Mouse (Mus musculus): Measurements from ENCODE around the gene Pcsk6. TPM values are rescaled to one million over a fixed set of nuclear protein-coding genes. Genes with fewer than 3 reads are reported as not detected.
"Not testable (repeated sequence)": the region's sequence is repeated elsewhere in the genome, so short reads cannot be mapped to it uniquely, and the experiment has no call there.

Gene Pcsk6
- polyA plus RNA-seq, 1 experiment = 63.6 TPM

- H3K27ac ChIP-seq (replicated peaks; ENCODE audit: low read depth, low read length) = peak overlapping the region; percentile 63
- no peak overlapping the region for H3K4me3 ChIP-seq (ENCODE audit: insufficient read depth, low read depth, low read length)
These were observed 41.1 kb downstream of the Pcsk6 start for GRCm38 (mm10) chr7:65902471-65903180.

GRCm38 (mm10) chr7:65903456-65903855 is 41.9 kb downstream of the Pcsk6 start:
- Histone ChIP-seq H3K4me3 (ENCODE audit: insufficient read depth, low read depth, low read length) (no peak overlapping the region), H3K27ac (replicated peaks; ENCODE audit: low read depth, low read length) (peak overlapping the region; percentile 29), H3K4me1 (ENCODE audit: control insufficient read depth, insufficient read depth, insufficient read length, low read length) (peaks cover 2% of the 10 kb centered on the region; the same call in 1 of the 2 replicates)

More at GRCm38 (mm10) chr7:65902471-65903180, 41.1 kb downstream of the Pcsk6 start:
- H3K4me1 ChIP-seq (ENCODE audit: control insufficient read depth, insufficient read depth, insufficient read length, low read length) = peaks cover 2% of the 10 kb centered on the region; the same call in 1 of the 2 replicates

- peaks cover 7% of the 10 kb centered on the region for H3K4me1 ChIP-seq (ENCODE audit: control insufficient read depth, insufficient read depth, insufficient read length, low read length)
- no peak overlapping the region for H3K27ac ChIP-seq (replicated peaks; ENCODE audit: low read depth, low read length)
- no peak overlapping the region for H3K4me3 ChIP-seq (ENCODE audit: insufficient read depth, low read depth, low read length)
These were observed 45.2 kb downstream of the Pcsk6 start for GRCm38 (mm10) chr7:65906528-65907272.

- Histone ChIP-seq H3K4me1 (ENCODE audit: control insufficient read depth, insufficient read depth, insufficient read length, low read length) (peaks cover 16% of the 10 kb centered on the region), H3K27ac (replicated peaks; ENCODE audit: low read depth, low read length) (peak overlapping the region; percentile 54), H3K4me3 (ENCODE audit: insufficient read depth, low read depth, low read length) (no peak overlapping the region)
These were observed 48.0 kb downstream of the Pcsk6 start for GRCm38 (mm10) chr7:65909343-65910127.

- H3K4me1 ChIP-seq (ENCODE audit: control insufficient read depth, insufficient read depth, insufficient read length, low read length) = peaks cover 24% of the 10 kb centered on the region
- peak overlapping the region; percentile 69 for H3K27ac ChIP-seq (replicated peaks; ENCODE audit: low read depth, low read length)
- H3K4me3 ChIP-seq (ENCODE audit: insufficient read depth, low read depth, low read length) = no peak overlapping the region
These were observed 51.6 kb downstream of the Pcsk6 start for GRCm38 (mm10) chr7:65913088-65913610.

GRCm38 (mm10) chr7:65914761-65915301 is 53.3 kb downstream of the Pcsk6 start:
- Histone ChIP-seq H3K4me3 (ENCODE audit: insufficient read depth, low read depth, low read length) (no peak overlapping the region), H3K27ac (replicated peaks; ENCODE audit: low read depth, low read length) (peak overlapping the region; percentile 76), H3K4me1 (ENCODE audit: control insufficient read depth, insufficient read depth, insufficient read length, low read length) (peaks cover 24% of the 10 kb centered on the region)

- peak overlapping the region; percentile 75 for H3K27ac ChIP-seq (replicated peaks; ENCODE audit: low read depth, low read length)
- no peak overlapping the region for H3K4me3 ChIP-seq (ENCODE audit: insufficient read depth, low read depth, low read length)
- peaks cover 21% of the 10 kb centered on the region for H3K4me1 ChIP-seq (ENCODE audit: control insufficient read depth, insufficient read depth, insufficient read length, low read length)
These were observed 54.3 kb downstream of the Pcsk6 start for GRCm38 (mm10) chr7:65915821-65916220.

- Histone ChIP-seq H3K4me3 (ENCODE audit: insufficient read depth, low read depth, low read length) (no peak overlapping the region), H3K4me1 (ENCODE audit: control insufficient read depth, insufficient read depth, insufficient read length, low read length) (peaks cover 19% of the 10 kb centered on the region), H3K27ac (replicated peaks; ENCODE audit: low read depth, low read length) (peak overlapping the region; percentile 75; the same call in 1 of the 2 replicates)
These were observed 55.0 kb downstream of the Pcsk6 start for GRCm38 (mm10) chr7:65916566-65916965.

- H3K4me3 ChIP-seq (ENCODE audit: insufficient read depth, low read depth, low read length) = no peak overlapping the region
- H3K4me1 ChIP-seq (ENCODE audit: control insufficient read depth, insufficient read depth, insufficient read length, low read length) = peaks cover 11% of the 10 kb centered on the region
- no peak overlapping the region for H3K27ac ChIP-seq (replicated peaks; ENCODE audit: low read depth, low read length)
These were observed 56.9 kb downstream of the Pcsk6 start for GRCm38 (mm10) chr7:65918431-65918830.

- Histone ChIP-seq H3K4me3 (ENCODE audit: insufficient read depth, low read depth, low read length) (no peak overlapping the region), H3K4me1 (ENCODE audit: control insufficient read depth, insufficient read depth, insufficient read length, low read length) (no peaks in the 10 kb centered on the region), H3K27ac (replicated peaks; ENCODE audit: low read depth, low read length) (no peak overlapping the region)
These were observed 67.9 kb downstream of the Pcsk6 start for GRCm38 (mm10) chr7:65929398-65929797.

- H3K27ac ChIP-seq (replicated peaks; ENCODE audit: low read depth, low read length) = no peak overlapping the region
- no peak overlapping the region for H3K4me3 ChIP-seq (ENCODE audit: insufficient read depth, low read depth, low read length)
- no peaks in the 10 kb centered on the region for H3K4me1 ChIP-seq (ENCODE audit: control insufficient read depth, insufficient read depth, insufficient read length, low read length)
These were observed 68.9 kb downstream of the Pcsk6 start for GRCm38 (mm10) chr7:65930478-65930877.

- not testable (repeated sequence) for H3K4me1 ChIP-seq (ENCODE audit: control insufficient read depth, insufficient read depth, insufficient read length, low read length); H3K27ac ChIP-seq (replicated peaks; ENCODE audit: low read depth, low read length); H3K4me3 ChIP-seq (ENCODE audit: insufficient read depth, low read depth, low read length)
These were observed 72.9 kb downstream of the Pcsk6 start for GRCm38 (mm10) chr7:65934238-65934970.

- Histone ChIP-seq H3K4me1 (ENCODE audit: control insufficient read depth, insufficient read depth, insufficient read length, low read length) (no peaks in the 10 kb centered on the region), H3K27ac (replicated peaks; ENCODE audit: low read depth, low read length) (no peak overlapping the region), H3K4me3 (ENCODE audit: insufficient read depth, low read depth, low read length) (no peak overlapping the region)
These were observed 73.7 kb downstream of the Pcsk6 start for GRCm38 (mm10) chr7:65935211-65935610.

GRCm38 (mm10) chr7:65940988-65941387 is 79.5 kb downstream of the Pcsk6 start:
- Histone ChIP-seq H3K4me3 (ENCODE audit: insufficient read depth, low read depth, low read length) (no peak overlapping the region), H3K4me1 (ENCODE audit: control insufficient read depth, insufficient read depth, insufficient read length, low read length) (no peaks in the 10 kb centered on the region), H3K27ac (replicated peaks; ENCODE audit: low read depth, low read length) (no peak overlapping the region)

All from brown adipose tissue, adult 24 weeks (tissue).